Mouse (Mus musculus): ENCODE data around the gene Atrn. TPM values are rescaled to one million over a fixed set of nuclear protein-coding genes. Genes with fewer than 3 reads are reported as not detected.

Gene Atrn
- total RNA-seq (2023), result 10 to 100 TPM; 49.0 to 56.8 TPM

DNA sequence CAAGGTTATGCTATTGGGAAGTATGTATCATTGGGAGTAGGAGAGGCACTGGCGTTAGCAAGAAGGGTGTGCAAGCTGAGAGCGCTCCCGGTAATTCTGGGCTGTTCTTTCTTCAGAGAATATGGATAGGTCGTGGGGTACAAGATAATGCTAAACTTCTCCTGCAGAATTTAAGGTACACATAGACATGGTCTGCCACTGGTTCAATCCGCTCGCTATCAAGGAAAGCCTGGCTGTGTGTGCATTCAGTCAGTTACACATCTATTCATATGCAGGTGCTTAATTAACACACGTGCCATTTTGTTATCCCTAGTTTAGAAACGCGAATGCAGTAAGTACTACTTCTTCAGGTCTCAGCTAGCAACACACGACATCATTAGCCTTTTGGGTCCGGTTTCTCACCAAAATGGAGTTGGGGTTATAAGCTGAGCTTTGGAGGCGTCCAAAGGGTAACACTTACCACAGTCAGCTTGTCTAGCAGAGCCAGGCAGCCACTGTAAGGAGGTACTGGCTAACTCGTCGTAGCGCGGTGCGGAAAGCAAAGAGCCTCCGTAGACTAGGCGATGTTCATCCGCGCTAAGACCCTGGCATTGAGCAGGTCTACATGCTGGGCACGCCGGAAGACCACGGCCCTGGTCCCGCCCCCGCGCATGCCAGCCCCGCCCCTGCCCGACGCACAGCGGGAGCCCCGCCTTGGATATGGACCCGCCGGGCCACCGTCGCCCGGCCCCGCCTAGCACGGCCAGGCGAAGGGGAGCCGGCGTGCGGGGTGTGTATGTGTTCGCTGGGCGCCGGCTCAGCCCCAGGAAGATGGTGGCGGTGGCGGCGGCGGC, at the start of gene Atrn, which contains the start of gene 4930402H24Rik:
TSS of gene Atrn (plus strand) at position 745 of the 833 bp plus-strand sequence.
TSS of gene 4930402H24Rik (minus strand) at position 656 of the 833 bp plus-strand sequence.

DNA sequence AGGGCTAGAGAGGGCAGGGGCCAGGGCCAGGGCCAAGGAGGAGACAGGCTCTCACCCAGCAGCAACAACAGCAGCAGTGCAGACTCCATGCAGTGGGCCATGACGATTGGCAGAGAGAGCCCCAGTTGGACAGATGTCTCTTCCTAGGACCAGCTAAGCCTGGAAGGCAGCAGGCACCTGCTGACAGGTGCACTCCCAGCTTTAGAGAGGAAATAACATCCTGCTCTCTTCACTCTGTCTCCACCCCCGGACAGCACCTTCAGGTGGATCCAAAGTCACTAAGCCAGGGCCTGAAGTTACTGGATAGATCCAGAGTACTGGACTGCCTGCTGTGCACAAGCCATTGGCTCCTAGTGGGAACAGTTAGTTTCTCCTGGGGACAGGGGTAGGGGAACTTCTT, 136.7 kb downstream of the Atrn start, which contains the start of gene Gfra4:
TSS of gene Gfra4 (minus strand) at position 101 of the 400 bp plus-strand sequence.

DNA sequence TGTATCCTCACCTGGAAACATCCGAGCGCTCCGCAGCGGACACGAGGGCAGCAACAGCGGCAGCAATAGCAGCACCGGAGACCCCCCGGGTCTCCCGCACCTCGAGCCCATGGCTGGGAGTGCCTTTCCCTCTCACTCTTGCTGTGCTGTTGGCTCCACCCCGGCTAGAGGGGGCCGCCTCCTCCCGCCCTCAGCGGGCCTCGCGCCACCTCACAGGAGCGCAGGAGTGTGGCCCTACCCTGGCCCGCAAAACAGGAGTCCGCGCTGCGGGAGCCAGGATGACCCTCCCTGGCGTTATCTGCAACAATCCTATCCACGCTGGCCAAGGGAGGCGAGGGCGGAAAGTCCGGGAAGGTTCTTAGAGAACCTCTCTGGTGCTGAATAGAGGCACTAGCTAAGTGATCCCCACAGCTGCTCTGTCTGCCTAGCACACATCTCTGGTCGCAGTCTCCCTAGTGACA, 157.1 kb downstream of the Atrn start, which contains the start of gene Adam33:
TSS of gene Adam33 (minus strand) at position 411 of the 461 bp plus-strand sequence.

Other genes starting within 250 kb of the Atrn start
- 10 to 100 TPM; 41.6 to 43.0 TPM for gene Ddrgk1, start 241.8 kb upstream of the Atrn start, total RNA-seq (2023)
- 10 to 100 TPM; 11.7 to 12.8 TPM for gene Itpa, start 238.9 kb upstream of the Atrn start, total RNA-seq (2023)
- under 1 TPM in 1 of 2 experiments, not detected in 1; 0.33 TPM for gene Slc4a11, start 209.0 kb upstream of the Atrn start, total RNA-seq (2023)
- gene 4930402H24Rik, start 89 bp upstream of the Atrn start, total RNA-seq (2023), result 10 to 100 TPM; 18.4 to 24.3 TPM
- not detected for gene Gfra4, start 136.6 kb downstream of the Atrn start, total RNA-seq (2023)
- gene Adam33, start 157.3 kb downstream of the Atrn start, total RNA-seq (2023), result 1 to 10 TPM; 3.1 to 3.7 TPM
- gene Siglec1, start 180.3 kb downstream of the Atrn start, total RNA-seq (2023), result 1 to 10 TPM; 3.8 to 4.1 TPM
- not detected for gene Hspa12b, start 220.8 kb downstream of the Atrn start, total RNA-seq (2023)
- gene Gm11037, start 227.0 kb downstream of the Atrn start, total RNA-seq (2023), result not detected